Mouse (Mus musculus) midbrain, embryonic 16.5 days (tissue): Measurements from ENCODE around the gene Krt84. TPM values are rescaled to one million over a fixed set of nuclear protein-coding genes. Genes with fewer than 3 reads are reported as not detected.

Source experiments
- ATAC-seq: fragments of 200-750 bp; cut with Nextera tagmentation; 2 replicates; pipeline ENCODE4 v1.8.0; 2017; ENCODE audit warnings: moderate TSS enrichment
- H3K27ac ChIP-seq: fragments of 300-500 bp; sonication (generic); 2 replicates; pipeline ENCODE4 v1.5.1; 2014; ENCODE audit warnings: mild to moderate bottlenecking, low read length, mixed read lengths
- H3K27me3 ChIP-seq: fragments of 300-500 bp; sonication (generic); 2 replicates; pipeline ENCODE4 v1.6.1; 2014; ENCODE audit warnings: low read depth, low read length, mixed read lengths; ENCODE audit not compliant: control insufficient read depth, insufficient read depth
- H3K36me3 ChIP-seq: fragments of 300-500 bp; sonication (generic); 2 replicates; pipeline ENCODE4 v1.6.1; 2014; ENCODE audit warnings: mild to moderate bottlenecking, low read length, moderate library complexity, mixed read lengths; ENCODE audit not compliant: control insufficient read depth, insufficient read depth
- H3K4me1 ChIP-seq: fragments of 300-500 bp; sonication (generic); 2 replicates; pipeline ENCODE4 v1.6.1; 2014; ENCODE audit warnings: mild to moderate bottlenecking, low read length, mixed read lengths; ENCODE audit not compliant: control insufficient read depth, insufficient read depth
- H3K4me2 ChIP-seq: fragments of 300-500 bp; sonication (generic); 2 replicates; pipeline ENCODE4 v1.6.1; 2014; ENCODE audit warnings: mild to moderate bottlenecking, low read length, mixed read lengths
- H3K4me3 ChIP-seq: fragments of 300-500 bp; sonication (generic); 2 replicates; pipeline ENCODE4 v1.5.1; 2014; ENCODE audit warnings: low read depth, mild to moderate bottlenecking, low read length, moderate library complexity, mixed read lengths
- H3K9ac ChIP-seq: fragments of 300-500 bp; sonication (generic); 2 replicates; pipeline ENCODE4 v1.6.1; 2014; ENCODE audit warnings: low read depth, low read length, mixed read lengths
- H3K9me3 ChIP-seq: fragments of 300-500 bp; sonication (generic); replicated peaks from 2 replicates; pipeline ENCODE4 v1.6.1; 2014; ENCODE audit warnings: mild to moderate bottlenecking, low read length, mixed read lengths; ENCODE audit not compliant: control insufficient read depth, poor library complexity, severe bottlenecking
- WGBS: fragments of 180-500 bp; shearing (Covaris S2); extraction: QIAGEN DNeasy Blood & Tissue Kit; methylation state at CpG from one replicate; pipeline ENCODE4 v1.1.7; 2014; 5-methylcytosine and 5-hydroxymethylcytosine counted together
- polyA plus RNA-seq: library from polyadenylated mRNA; unstranded; fragments of >200 nt; fragmentation: Nextera tagmentation; extraction: Ambion mirVana; gene quantifications from 2 replicates; pipeline ENCODE4 v1.2.1, GENCODE M21; 2015

The Krt84 gene
- polyA plus RNA-seq = not detected in 2 replicates

DNA sequence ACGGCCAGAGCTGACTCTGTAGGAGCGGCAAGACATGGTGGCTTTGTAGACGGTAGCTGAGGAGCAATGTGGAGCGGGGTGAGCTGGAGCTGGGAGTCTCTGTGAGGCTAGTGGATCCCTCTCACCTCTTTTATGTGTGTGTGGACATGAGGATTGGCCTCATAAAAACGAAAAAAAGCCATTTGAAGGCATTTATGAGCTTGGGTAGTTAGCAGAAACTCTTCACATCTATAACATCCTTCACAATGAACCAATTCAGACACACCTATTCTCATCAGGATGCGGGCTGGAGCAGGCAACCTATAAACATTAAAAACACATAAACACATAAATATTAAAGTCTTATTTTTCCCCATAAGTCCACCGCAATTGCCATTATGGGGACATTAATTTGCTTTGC lies at the start of gene Krt84:
TSS of gene Krt84 (minus strand) at position 101 of the 400 bp plus-strand sequence.
- Histone ChIP-seq H3K27me3 (no peaks in the 10 kb centered on the region), H3K36me3 (no peaks in the 10 kb centered on the region), H3K4me3 (no peak within 1 kb of the TSS), H3K27ac (no peak within 1 kb of the TSS), H3K4me2 (no peak within 1 kb of the TSS), H3K9me3 (no peaks in the 10 kb centered on the region), H3K4me1 (no peaks in the 10 kb centered on the region), H3K9ac (no peak within 1 kb of the TSS)
- ATAC-seq = no peak
- 87% methylated on average over 7 of the region's 7 CpGs for WGBS

DNA sequence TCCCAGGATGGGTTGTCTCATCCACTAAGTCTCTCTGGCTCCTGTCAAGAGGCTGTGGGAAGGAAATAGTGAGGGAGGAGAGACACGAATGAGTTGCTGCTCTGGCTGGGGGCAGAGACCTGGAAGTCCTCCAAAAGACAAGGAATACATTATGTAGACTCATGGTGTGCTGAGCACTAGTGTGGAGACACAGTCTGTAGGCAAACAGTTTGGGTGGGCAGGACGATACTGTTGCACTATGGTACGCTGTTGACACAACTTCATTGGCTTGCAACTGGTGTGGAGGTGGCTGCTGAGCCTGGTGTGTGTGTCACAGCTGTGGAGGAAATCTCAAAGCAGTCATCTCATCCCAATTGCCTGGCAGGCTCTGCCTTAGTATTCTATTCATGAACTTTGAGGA lies 49.1 kb upstream of the Krt84 start:
- Histone ChIP-seq H3K27me3 (no peaks in the 10 kb centered on the region), H3K4me2 (no peak overlapping the region), H3K9me3 (no peaks in the 10 kb centered on the region), H3K9ac (no peak overlapping the region), H3K36me3 (no peaks in the 10 kb centered on the region), H3K4me1 (no peaks in the 10 kb centered on the region), H3K4me3 (no peak overlapping the region), H3K27ac (no peak overlapping the region)
- 94% methylated on average over 3 of the region's 3 CpGs for WGBS
- ATAC-seq = no peak

DNA sequence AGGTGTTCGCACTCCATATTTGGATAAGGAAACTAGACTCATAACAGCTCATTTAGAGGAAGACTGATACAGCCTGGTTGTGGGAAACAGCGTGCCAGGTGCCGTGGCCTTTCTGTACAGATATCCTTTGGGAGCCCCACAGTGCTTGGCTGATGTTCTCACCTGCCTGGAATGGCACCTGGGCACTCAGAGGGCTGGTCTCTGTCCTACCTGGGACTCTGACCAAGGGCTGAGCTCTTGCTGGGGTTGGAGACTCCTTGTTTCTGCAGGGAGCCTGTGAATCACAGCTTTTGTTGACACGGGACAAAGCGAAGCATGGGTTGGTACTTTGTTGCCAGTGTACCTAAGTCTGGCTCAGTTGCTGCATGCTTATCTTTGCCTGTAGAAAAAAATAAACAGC lies 42.9 kb upstream of the Krt84 start:
- no peaks in the 10 kb centered on the region for H3K4me1 ChIP-seq
- no peak overlapping the region for H3K4me3 ChIP-seq
- H3K27ac ChIP-seq = no peak overlapping the region
- no peaks in the 10 kb centered on the region for H3K9me3 ChIP-seq
- no peaks in the 10 kb centered on the region for H3K27me3 ChIP-seq
- no peak for ATAC-seq
- no peak overlapping the region for H3K9ac ChIP-seq
- H3K36me3 ChIP-seq = no peaks in the 10 kb centered on the region
- H3K4me2 ChIP-seq = no peak overlapping the region
- WGBS = 83% methylated on average over 5 of the region's 5 CpGs

DNA sequence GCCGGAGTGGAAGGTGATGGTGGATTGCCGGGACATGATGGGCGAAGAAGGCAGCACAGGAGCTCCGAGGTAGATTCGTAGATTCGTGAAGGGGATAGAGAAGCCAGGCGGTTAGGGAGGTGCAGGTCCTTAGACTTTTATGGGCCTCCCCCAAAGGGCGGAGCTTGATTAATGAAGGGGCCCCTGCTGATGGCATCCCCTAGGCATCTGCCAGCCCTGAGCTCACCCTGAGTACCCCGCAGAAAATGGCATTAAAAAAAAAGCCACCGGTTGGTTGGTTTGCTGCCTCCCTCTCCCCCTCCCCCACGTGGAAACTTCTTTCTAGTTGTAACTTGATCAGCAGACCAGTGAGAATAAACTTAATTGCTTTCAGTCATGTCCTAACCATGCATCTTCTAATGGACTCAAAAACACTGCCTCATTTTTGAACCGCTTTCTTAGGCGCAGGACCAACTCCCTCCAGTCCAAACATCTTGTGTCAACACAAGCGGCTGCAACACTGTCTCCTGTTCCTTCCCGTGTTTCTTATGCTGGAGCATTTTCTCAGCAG lies 41.3 kb upstream of the Krt84 start, which contains the start of gene Krt75:
TSS of gene Krt75 (minus strand) at position 109 of the 550 bp plus-strand sequence.
- WGBS = 77% methylated on average over 15 of the region's 15 CpGs
- no peak within 1 kb of the TSS for H3K27ac ChIP-seq
- ATAC-seq = no peak
- H3K9ac ChIP-seq = no peak within 1 kb of the TSS
- H3K27me3 ChIP-seq = no peaks in the 10 kb centered on the region
- H3K36me3 ChIP-seq = no peaks in the 10 kb centered on the region
- H3K4me1 ChIP-seq = no peaks in the 10 kb centered on the region
- no peak within 1 kb of the TSS for H3K4me3 ChIP-seq
- no peaks in the 10 kb centered on the region for H3K9me3 ChIP-seq
- H3K4me2 ChIP-seq = no peak within 1 kb of the TSS

DNA sequence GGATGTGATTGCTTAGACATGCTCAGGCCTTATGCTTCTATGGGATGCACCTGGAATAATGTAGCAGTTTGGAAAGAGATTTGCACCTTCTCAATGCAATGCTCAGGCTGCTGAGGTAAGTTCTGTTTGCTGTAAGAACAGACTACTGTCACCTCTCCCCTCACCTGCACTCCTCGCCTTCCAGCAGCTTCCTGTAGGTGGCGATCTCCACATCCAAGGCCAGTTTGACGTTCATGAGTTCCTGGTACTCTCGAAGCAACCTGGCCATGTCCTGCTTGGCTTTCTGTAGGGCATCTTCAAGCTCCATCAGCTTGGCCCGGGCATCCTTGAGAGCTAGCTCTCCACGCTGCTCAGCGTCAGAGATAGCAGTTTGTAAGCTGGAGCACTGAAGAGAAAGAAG lies 35.2 kb upstream of the Krt84 start:
- H3K27ac ChIP-seq = no peak overlapping the region
- H3K4me2 ChIP-seq = no peak overlapping the region
- no peak overlapping the region for H3K4me3 ChIP-seq
- no peaks in the 10 kb centered on the region for H3K4me1 ChIP-seq
- ATAC-seq = no peak
- 46% methylated on average over 7 of the region's 7 CpGs for WGBS
- no peaks in the 10 kb centered on the region for H3K9me3 ChIP-seq
- H3K9ac ChIP-seq = no peak overlapping the region
- H3K36me3 ChIP-seq = no peaks in the 10 kb centered on the region
- no peaks in the 10 kb centered on the region for H3K27me3 ChIP-seq

DNA sequence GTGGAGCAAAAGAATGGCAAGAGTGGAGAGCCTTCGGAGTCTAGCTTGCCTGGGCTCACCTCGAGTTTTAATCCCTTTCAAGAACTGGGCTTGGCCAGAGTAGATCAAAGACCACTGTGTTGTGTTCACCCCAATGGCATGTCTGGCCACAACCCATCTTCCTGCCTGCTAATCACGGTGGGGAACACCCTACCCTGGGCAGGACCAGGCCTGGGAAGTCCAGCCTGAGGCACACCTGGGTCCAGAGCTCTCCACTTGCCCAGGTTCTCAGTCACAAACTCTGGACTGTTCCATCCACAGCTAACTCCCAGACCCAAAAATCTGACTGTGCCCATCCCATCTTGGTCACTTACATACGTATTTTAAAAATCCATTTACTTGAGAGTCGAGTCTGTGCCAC lies 30.2 kb upstream of the Krt84 start, which contains the start of gene Krt90:
TSS of gene Krt90 (minus strand) at position 101 of the 400 bp plus-strand sequence.
- Histone ChIP-seq H3K4me2 (no peak within 1 kb of the TSS), H3K9ac (no peak within 1 kb of the TSS), H3K4me1 (no peaks in the 10 kb centered on the region), H3K27me3 (no peaks in the 10 kb centered on the region), H3K27ac (no peak within 1 kb of the TSS), H3K4me3 (no peak within 1 kb of the TSS), H3K9me3 (no peaks in the 10 kb centered on the region), H3K36me3 (no peaks in the 10 kb centered on the region)
- 58% methylated on average over 5 of the region's 5 CpGs for WGBS
- no peak for ATAC-seq

DNA sequence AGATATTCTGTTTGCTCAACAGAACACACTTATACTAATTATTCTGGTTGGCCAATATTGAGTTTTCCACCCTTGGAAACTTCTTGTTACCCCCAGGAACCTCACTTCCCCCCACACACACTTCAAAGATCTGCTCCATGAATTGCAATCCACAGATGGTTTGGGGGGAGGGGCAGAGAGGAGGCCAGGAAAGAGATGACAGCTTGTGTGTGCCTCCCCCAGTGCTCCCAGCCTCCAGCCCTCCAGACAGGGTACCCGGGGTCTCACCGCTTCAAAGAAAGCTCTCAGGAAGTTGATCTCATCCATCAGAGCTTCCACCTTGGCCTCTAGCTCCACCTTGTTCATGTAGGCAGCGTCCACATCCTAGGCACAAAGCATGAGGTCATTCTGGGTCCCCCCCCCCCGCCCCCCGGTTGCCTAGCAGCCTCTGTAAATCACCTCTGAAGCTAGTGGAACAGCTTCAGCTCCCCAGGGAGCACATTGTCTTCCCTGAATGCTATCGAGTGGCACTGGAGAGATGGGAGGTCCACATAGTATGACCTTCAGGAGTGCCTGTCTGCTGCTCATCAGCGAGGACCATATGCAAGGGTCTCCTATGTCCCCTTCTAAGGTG lies 25.5 kb upstream of the Krt84 start:
- Histone ChIP-seq H3K36me3 (no peaks in the 10 kb centered on the region), H3K4me2 (no peak overlapping the region), H3K27ac (no peak overlapping the region), H3K4me3 (no peak overlapping the region), H3K9me3 (no peaks in the 10 kb centered on the region), H3K4me1 (peaks cover 2% of the 10 kb centered on the region; the same call in 1 of the 2 replicates), H3K9ac (no peak overlapping the region), H3K27me3 (no peaks in the 10 kb centered on the region)
- ATAC-seq = no peak
- WGBS = 8% methylated on average over 7 of the region's 7 CpGs

DNA sequence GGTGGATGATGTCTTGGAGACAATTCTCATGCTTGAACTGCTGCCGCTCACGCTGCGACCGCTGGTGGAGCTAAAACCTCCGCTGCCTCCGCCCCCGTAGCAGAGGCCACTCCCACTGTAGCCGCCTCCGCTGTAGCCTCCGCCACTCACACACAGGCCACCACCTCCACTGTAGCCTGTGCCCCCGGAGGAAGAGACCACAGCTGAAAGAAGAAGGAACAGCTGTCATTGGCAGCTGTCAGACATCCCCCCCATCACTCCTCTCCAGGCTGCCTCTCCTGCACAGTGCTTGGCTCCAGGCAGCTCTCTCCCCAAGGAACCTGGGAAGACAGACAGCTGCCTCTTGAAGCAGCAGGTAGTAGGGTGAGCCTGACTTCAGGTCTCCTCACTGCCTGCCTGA lies 20.5 kb upstream of the Krt84 start:
- no peak overlapping the region; the same call in 1 of the 2 replicates for H3K9ac ChIP-seq
- peaks cover 6% of the 10 kb centered on the region; the same call in 1 of the 2 replicates for H3K4me1 ChIP-seq
- no peaks in the 10 kb centered on the region for H3K27me3 ChIP-seq
- WGBS = 0% methylated on average over 11 of the region's 11 CpGs
- H3K27ac ChIP-seq = no peak overlapping the region
- peak; percentile 67 for ATAC-seq
- no peaks in the 10 kb centered on the region for H3K9me3 ChIP-seq
- H3K4me3 ChIP-seq = no peak overlapping the region; the same call in 1 of the 2 replicates
- no peaks in the 10 kb centered on the region for H3K36me3 ChIP-seq
- peak overlapping the region; percentile 49 for H3K4me2 ChIP-seq

DNA sequence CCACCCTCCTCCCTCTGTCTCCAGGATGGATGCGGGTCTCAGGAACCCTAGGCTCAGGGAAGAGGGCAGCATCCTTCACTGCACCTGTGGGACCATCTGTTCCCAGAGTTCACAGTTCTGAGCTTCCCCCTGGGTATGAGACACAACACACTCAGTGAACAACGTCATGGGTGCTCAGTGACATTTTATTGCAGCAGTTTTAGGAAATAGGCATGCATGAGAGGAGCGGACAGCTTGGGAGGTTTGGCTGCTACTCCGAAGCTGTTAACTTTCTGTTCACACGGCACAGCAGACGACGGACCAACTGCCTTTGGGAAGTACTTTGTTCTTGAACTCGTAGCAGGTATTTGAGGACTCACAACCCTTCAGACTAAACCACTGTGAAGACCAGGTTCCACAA lies 19.6 kb upstream of the Krt84 start:
- Histone ChIP-seq H3K4me3 (no peak overlapping the region), H3K27me3 (no peaks in the 10 kb centered on the region), H3K36me3 (no peaks in the 10 kb centered on the region), H3K9me3 (no peaks in the 10 kb centered on the region), H3K4me2 (no peak overlapping the region), H3K9ac (no peak overlapping the region), H3K4me1 (peaks cover 6% of the 10 kb centered on the region; the same call in 1 of the 2 replicates), H3K27ac (no peak overlapping the region)
- no peak for ATAC-seq
- 89% methylated on average over 8 of the region's 8 CpGs for WGBS
